Mouse (Mus musculus): ENCODE measurements around the gene Trmu. TPM values are rescaled to one million over a fixed set of nuclear protein-coding genes. Genes with fewer than 3 reads are reported as not detected.
"Not testable (repeated sequence)": the region's sequence is repeated elsewhere in the genome, so short reads cannot be mapped to it uniquely, and the experiment has no call there.

Gene Trmu
- 10 to 100 TPM; 10.7 to 90.6 (median 47.9) TPM for total RNA-seq (2018; cell fraction: chromatin; rRNA removed)
- 1 to 10 TPM; 3.9 to 8.5 (median 6.3) TPM for total RNA-seq (2018; cell fraction: cytosol; rRNA removed)
- 10 to 100 TPM in 18 of 26 experiments, 1 to 10 TPM in 8; 5.4 to 39.5 (median 20.4) TPM for total RNA-seq (2018; cell fraction: nucleus; rRNA removed)
- 6.6 to 10.6 TPM (median 7.9 TPM) in 3 replicates for polyA plus RNA-seq (2018)

DNA sequence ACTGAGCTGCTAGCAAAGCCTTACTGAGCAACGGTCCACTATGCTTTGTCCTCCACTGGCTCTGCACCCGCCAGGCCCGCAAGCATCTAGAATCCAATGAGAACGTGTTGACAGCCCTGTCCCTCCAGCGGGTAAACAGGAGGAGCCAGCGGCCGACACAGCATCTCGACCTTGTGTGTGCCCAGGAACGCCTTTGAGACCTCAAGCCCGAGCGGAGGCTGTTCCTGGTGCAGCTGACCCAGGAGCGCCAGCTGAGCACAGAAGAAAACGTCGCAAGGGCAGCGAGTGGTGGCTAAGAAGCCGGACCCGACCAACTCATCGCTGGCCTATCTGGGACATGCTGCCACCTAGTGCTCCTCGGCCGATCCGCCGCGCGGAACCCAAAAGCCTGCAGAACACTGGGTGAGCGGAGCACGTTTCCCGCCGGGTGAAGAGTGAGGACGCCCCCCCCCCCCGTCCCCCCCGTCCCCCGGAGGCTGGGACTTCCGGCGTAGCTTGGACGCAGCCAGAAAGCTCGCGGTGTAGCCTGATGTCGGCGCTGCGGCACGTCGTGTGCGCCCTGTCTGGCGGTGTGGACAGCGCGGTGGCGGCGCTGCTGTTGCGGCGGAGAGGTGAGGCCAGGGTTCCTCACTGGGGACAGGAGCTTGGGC, at the start of gene Trmu:
TSS of gene Trmu (plus strand) at position 465 of the 650 bp plus-strand sequence.
- Histone ChIP-seq H3K79me2 (ENCODE audit: inconsistent target) (no peaks in the 10 kb centered on the region), H3K27ac (peak within 1 kb of the TSS; percentile 29; the same call in 1 of the 2 replicates), H3K4me3 (ENCODE audit: inconsistent target) (peak within 1 kb of the TSS; percentile 86), H3K36me3 (ENCODE audit: inconsistent target) (peaks cover 22% of the 10 kb centered on the region; the same call in 1 of the 2 replicates)
- WGBS (ENCODE audit: missing documents): under 1% methylated on average over 48 of the region's 50 CpGs

DNA sequence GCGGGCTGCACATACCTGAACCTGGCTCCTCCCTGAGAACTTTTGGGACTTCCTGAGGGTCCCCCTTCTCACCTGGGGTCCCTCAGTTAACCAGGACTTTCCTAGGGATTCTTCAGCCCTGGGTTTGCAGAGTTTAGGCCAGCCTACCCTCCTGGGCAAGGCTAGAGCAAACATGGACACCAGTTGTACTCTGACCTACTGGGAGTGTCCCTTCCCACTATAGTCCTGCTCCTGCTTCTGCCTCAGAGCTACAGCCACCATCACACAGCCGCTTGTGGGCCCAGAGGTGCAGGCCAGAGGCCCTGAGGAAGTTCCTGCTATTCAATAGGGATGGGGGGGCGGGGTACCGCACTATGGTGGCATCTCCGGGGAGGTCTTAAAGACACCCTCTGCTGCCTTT, 49.6 kb upstream of the Trmu start:
- no peak overlapping the region for H3K27ac ChIP-seq
- 85% methylated on average over 5 of the region's 5 CpGs for WGBS (ENCODE audit: missing documents)
- H3K79me2 ChIP-seq (ENCODE audit: inconsistent target): no peaks in the 10 kb centered on the region
- H3K36me3 ChIP-seq (ENCODE audit: inconsistent target): no peaks in the 10 kb centered on the region
- no peak overlapping the region for H3K4me3 ChIP-seq (ENCODE audit: inconsistent target)

DNA sequence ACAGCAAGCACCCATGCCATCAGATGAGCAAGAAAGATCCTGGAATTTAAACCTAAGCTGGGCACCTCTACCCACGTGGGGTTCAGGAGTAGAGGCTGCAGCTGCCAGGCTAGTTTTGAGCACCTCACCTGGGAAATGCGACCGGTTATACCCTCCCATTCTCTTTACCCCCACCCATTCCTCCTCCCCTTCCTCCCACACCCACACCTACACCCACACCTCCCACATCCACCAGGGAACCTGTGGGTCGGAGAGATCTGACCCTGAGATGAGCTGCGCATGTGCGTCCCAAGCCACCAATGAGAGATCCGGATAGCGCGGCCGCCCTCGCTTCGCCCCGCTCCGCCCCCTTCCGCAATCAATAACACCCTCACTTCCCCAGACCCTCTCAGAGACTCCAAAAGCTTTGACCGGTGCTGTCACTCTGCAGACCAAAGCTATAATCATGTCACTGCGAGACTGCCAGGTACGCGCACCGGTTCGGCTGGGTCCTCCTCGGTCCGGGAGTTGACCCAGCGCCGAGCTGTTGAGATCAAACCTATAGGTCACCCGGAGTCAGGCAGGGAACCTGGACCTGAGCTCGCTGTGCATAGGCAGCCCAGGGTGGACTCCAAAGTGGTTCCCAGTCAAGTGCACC, 47.0 kb upstream of the Trmu start, which contains the start of gene Ttc38:
TSS of gene Ttc38 (plus strand) at position 353 of the 637 bp plus-strand sequence.
- Histone ChIP-seq H3K36me3 (ENCODE audit: inconsistent target) (no peaks in the 10 kb centered on the region), H3K79me2 (ENCODE audit: inconsistent target) (no peaks in the 10 kb centered on the region), H3K4me3 (ENCODE audit: inconsistent target) (peak within 1 kb of the TSS; percentile 74), H3K27ac (peak within 1 kb of the TSS; percentile 28)
- WGBS (ENCODE audit: missing documents): under 1% methylated on average over 27 of the region's 27 CpGs

DNA sequence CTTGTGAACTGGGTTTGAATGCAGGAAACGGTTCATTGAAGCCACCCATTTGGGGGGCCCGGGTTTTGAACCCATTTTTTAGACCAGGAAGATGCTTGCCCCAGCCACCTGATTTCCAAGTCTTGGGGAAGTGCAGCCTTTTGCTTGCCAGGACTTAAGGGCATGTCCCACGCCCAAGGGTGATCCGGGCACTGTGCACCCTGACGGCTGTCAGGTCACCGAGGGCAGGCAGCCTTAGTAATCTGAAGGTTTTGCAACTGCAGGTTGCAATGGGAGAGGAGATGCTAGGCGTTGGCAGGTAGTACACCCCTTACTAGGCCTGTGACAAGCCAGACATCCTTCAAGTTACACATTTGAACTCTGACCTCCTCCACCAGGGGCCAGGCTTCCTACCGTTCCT, 46.5 kb upstream of the Trmu start:
- H3K79me2 ChIP-seq (ENCODE audit: inconsistent target): no peaks in the 10 kb centered on the region
- peak overlapping the region; percentile 74 for H3K4me3 ChIP-seq (ENCODE audit: inconsistent target)
- 37% methylated on average over 8 of the region's 8 CpGs for WGBS (ENCODE audit: missing documents)
- H3K27ac ChIP-seq: peak overlapping the region; percentile 28
- H3K36me3 ChIP-seq (ENCODE audit: inconsistent target): no peaks in the 10 kb centered on the region

DNA sequence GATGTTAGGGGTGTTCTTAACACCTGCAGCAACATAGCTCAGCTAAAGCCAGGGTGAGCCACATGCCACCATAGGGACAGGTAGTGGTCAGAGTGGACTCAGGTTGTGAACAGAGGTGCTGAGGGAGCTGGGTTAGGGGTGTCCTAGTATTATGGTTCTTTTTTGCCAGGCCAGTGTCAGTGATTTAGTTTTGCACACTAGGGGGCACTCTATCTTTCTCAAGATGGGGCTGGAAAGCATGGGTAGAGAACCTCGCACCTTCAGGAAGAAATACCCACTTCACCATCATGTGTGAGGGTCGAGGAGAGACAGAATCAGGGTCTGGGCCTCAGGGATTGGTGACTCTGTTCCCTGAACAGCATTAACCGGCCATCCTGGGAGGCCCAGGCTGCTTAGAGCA, 43.8 kb upstream of the Trmu start:
- 67% methylated on average over 3 of the region's 3 CpGs for WGBS (ENCODE audit: missing documents)
- Histone ChIP-seq H3K36me3 (ENCODE audit: inconsistent target) (no peaks in the 10 kb centered on the region), H3K27ac (no peak overlapping the region), H3K4me3 (ENCODE audit: inconsistent target) (no peak overlapping the region), H3K79me2 (ENCODE audit: inconsistent target) (no peaks in the 10 kb centered on the region)

DNA sequence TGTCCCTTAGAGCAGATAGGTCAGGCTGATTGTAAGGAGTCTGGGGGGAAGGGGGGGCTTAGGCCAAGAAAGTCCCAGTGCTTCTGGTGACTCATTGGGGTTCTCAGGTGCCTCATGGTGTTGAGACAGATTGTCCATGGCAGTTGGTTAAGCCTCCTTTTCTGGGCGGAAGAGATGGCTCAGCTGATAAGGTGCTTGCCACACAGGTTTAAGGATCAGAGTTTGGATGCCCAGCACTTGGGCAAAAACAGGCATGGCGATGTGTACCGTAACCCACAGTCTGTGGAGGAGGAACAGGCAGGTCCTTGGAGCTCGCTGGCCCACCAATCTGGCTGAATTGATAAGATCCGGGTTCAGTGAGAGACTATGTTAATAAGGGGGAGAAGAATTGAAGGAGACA, 42.2 kb upstream of the Trmu start:
- 98% methylated on average over 5 of the region's 5 CpGs for WGBS (ENCODE audit: missing documents)
- no peak overlapping the region for H3K27ac ChIP-seq
- H3K79me2 ChIP-seq (ENCODE audit: inconsistent target): no peaks in the 10 kb centered on the region
- no peak overlapping the region for H3K4me3 ChIP-seq (ENCODE audit: inconsistent target)
- no peaks in the 10 kb centered on the region for H3K36me3 ChIP-seq (ENCODE audit: inconsistent target)

DNA sequence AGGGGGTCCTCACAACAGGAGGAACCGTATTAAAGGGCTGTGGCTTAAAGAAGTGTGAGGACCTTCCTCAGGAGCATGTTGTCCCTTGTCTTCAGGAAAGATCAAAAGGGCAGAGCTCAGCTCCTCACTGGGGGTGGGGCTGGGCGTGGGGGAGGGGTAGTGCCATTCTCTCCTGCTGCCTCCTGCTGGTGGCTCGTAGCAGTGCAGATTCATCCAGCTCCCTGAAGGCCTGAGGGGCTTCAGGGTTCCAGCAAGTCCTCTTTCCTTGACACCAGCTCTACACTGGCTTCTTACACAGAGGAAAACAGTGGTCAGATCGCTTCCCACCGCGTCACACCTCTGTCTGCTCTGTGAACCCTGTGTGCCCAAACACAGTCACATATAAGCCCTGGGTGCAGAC, 38.1 kb upstream of the Trmu start:
- no peaks in the 10 kb centered on the region for H3K79me2 ChIP-seq (ENCODE audit: inconsistent target)
- 83% methylated on average over 6 of the region's 6 CpGs for WGBS (ENCODE audit: missing documents)

DNA sequence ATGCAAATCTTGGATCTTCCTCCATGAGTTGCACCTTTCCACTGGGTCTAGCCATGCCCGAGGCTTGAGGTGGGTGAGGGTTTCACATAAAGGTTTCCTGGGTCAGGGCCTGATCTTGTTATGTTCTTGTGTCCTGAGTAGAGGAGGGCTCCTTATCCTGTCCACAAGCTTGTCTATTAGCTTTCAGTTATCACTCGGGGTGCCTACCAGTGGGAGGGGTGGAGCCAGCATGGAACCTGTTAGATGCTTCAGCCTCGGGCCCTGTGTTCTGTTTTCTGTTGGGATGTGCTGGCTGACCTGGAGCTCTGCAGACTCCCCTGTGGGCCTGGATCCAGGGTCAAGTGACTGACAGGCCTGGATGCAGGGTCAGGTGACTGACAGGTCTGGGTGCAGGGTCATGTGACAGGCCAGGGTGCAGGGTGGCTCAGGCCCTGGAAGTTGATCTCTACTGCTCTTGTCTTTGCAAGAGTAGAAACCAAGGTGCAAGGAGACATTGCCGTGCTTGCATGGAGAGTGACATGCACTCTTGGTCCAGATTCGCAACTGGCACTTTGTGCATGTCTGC, 37.2 kb upstream of the Trmu start:
- Histone ChIP-seq H3K4me3 (ENCODE audit: inconsistent target) (no peak overlapping the region), H3K79me2 (ENCODE audit: inconsistent target) (no peaks in the 10 kb centered on the region), H3K27ac (no peak overlapping the region), H3K36me3 (ENCODE audit: inconsistent target) (0 out of 2 replicates have a peak, but pooled peaks cover 7% of the 10 kb centered on the region)
- WGBS (ENCODE audit: missing documents): 89% methylated on average over 5 of the region's 5 CpGs

More for the DNA sequence above, 38.1 kb upstream of the Trmu start:
- H3K27ac ChIP-seq: no peak overlapping the region
- H3K4me3 ChIP-seq (ENCODE audit: inconsistent target): no peak overlapping the region
- H3K36me3 ChIP-seq (ENCODE audit: inconsistent target): 0 out of 2 replicates have a peak, but pooled peaks cover 7% of the 10 kb centered on the region

DNA sequence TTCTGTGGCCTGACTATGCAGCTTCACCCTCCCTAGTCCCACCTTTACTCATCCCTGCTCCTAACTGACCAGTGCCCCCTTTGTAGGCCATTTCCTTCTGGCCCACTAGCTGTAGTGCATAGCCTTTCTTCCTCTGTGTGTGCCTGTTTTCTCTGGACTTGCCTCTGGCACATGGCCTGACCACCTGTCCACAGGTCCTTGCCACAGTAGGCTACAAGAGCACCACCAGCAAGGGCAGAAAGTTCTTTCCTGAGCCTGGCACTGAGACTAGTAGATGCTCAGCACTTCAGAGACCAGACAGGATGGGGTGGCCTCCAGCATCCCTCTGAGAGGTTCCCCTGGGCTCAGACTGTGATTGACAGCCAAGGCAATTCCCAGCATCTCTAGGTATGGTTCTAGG, 34.0 kb upstream of the Trmu start:
- 0 out of 2 replicates have a peak, but pooled peaks cover 7% of the 10 kb centered on the region for H3K36me3 ChIP-seq (ENCODE audit: inconsistent target)
- no peak overlapping the region for H3K4me3 ChIP-seq (ENCODE audit: inconsistent target)

DNA sequence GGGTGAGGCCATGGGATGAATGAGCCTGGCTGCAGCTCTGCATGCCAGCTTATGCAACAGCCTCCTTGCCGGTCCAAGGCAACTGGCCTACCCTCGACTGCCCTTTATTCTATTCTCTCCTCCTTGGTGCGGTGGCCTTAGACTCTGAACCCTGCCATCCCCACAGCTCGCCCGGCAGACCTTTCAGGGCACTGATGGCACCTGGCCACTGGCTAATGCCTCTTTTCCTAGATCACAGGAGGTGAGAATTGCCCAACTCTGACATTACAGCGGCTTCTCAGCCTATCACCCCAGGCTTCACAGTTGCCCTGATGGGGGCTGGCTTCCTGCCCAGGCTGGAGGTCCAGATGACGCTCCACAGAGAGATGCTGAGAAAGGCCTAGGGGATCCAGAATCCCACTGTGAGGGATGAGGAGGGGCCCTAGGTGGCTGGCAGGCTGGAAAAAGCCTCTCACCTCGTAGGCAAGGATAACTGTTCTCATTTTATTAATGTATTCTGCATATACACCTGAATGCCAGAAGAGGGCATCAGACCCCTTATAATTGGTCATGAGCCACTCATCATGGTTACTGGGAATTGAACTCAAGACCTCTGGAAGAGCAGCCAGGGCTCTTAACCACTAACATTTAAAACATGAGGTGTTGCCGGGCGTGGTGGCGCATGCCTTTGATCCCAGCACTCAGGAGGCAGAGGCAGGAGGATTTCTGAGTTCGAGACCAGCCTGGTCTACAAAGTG, 27.3 kb upstream of the Trmu start:
- H3K36me3 ChIP-seq (ENCODE audit: inconsistent target): no peaks in the 10 kb centered on the region
- no peaks in the 10 kb centered on the region for H3K79me2 ChIP-seq (ENCODE audit: inconsistent target)
- H3K27ac ChIP-seq: no peak overlapping the region
- no peak overlapping the region for H3K4me3 ChIP-seq (ENCODE audit: inconsistent target)
- 92% methylated on average over 12 of the region's 12 CpGs for WGBS (ENCODE audit: missing documents)

More for the DNA sequence above, 34.0 kb upstream of the Trmu start:
- H3K79me2 ChIP-seq (ENCODE audit: inconsistent target): no peaks in the 10 kb centered on the region
- H3K27ac ChIP-seq: no peak overlapping the region

DNA sequence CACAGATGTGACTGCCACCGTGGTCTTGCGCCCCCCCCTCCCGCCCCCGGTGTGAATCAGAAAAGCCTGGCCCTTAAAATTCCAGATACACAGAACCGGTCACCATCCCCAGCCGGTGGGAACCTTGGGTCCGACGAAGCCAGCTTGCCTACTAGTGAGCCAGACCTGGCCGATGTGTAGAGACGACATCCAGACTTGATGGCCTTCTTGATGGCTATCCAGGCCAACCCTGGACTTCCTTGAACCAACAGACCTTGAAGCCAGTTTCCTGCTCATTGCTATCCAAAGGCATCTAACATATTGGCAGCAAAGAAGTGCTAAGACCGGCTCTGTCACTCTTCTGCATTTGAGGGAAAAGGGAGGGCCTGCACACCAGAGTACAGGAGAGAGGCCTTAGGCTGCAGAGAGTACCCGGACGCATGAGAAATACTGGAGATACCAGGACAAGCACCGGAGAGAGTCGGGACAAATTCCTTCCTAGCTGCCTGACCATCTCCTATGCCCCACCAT, 20.1 kb upstream of the Trmu start:
- 12% methylated on average over 15 of the region's 15 CpGs for WGBS (ENCODE audit: missing documents)
- peaks cover 34% of the 10 kb centered on the region for H3K79me2 ChIP-seq (ENCODE audit: inconsistent target)
- no peaks in the 10 kb centered on the region for H3K36me3 ChIP-seq (ENCODE audit: inconsistent target)
- H3K27ac ChIP-seq: peak overlapping the region; percentile 71
- peak overlapping the region; percentile 82 for H3K4me3 ChIP-seq (ENCODE audit: inconsistent target)

DNA sequence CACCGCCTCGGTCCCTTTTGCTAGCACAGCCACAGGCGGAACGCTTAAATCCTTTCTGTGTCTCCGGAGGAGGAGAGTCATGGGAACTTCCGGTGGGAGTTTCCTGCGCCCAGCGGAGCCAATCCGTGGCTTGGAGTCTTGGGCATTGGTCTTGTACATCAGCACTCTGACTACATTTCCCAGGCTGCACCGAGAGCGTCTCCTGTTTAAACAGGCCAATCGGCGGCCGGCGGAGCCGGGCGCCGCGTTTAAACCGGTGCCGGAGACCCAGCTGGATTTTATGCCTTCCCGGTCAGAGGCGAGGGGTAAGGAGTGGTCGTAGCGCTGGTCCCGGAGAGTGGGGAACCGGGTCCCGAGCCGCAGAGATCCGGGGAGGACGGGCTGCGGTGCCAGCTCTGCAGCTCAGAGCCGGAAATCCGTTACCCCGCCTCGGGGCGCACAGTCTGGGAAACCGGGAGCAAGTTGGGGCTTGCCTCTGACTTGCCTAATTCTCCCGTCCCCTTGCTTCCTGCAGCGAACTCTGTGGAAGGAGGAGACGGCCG, 19.6 kb upstream of the Trmu start, which contains the start of gene Gtse1:
TSS of gene Gtse1 (plus strand) at position 256 of the 542 bp plus-strand sequence.
- WGBS (ENCODE audit: missing documents): under 1% methylated on average over 42 of the region's 42 CpGs

DNA sequence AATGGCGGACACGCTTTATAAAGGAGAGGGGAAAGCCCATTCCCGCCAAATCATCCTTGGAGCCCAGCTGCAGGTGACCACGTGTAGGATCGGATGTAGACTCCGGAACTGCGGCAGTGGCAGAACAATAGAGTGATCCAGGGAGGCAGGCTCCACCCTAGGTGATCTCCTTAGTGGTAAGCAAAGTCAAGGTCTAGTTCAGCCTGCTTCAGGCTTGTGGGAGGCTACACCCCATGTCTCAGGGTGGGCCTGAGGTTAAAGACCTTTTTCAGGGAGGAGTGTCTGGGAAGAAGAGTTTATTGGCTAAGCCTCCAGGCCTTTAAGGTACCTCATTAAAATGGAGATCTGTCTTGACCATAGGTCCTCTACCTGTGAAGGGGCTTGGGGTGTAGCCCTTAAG, 13.2 kb upstream of the Trmu start:
- 89% methylated on average over 7 of the region's 7 CpGs for WGBS (ENCODE audit: missing documents)
- H3K79me2 ChIP-seq (ENCODE audit: inconsistent target): peaks cover 22% of the 10 kb centered on the region
- H3K4me3 ChIP-seq (ENCODE audit: inconsistent target); H3K27ac ChIP-seq: not testable (repeated sequence)
- peaks cover 15% of the 10 kb centered on the region; the same call in 1 of the 2 replicates for H3K36me3 ChIP-seq (ENCODE audit: inconsistent target)

More for the DNA sequence above, 19.6 kb upstream of the Trmu start, which contains the start of gene Gtse1:
- Histone ChIP-seq H3K79me2 (ENCODE audit: inconsistent target) (peaks cover 34% of the 10 kb centered on the region), H3K27ac (peak within 1 kb of the TSS; percentile 71), H3K36me3 (ENCODE audit: inconsistent target) (no peaks in the 10 kb centered on the region), H3K4me3 (ENCODE audit: inconsistent target) (peak within 1 kb of the TSS; percentile 82)

DNA sequence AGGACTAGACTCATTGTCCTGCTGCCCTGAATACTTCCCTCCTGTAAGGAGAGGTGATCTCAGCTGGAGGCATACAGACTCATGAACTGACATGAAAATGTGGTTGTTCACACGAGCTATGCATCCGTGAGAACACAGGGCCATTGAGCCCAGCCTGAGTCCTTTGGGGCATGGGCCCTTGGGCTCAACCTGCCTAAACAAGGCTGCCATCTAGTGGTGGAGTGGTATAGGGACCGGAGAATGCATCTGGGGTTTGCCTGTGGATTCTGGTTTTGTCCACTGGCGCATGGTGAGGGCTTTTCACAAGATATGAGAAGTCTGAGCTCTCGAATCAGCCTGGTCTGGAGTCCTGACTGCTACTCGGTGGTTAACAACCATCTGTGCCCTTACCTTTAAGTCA, 11.4 kb upstream of the Trmu start:
- Histone ChIP-seq H3K36me3 (ENCODE audit: inconsistent target) (peaks cover 25% of the 10 kb centered on the region; the same call in 1 of the 2 replicates), H3K4me3 (ENCODE audit: inconsistent target) (no peak overlapping the region), H3K27ac (no peak overlapping the region), H3K79me2 (ENCODE audit: inconsistent target) (peaks cover 4% of the 10 kb centered on the region; the same call in 1 of the 2 replicates)
- 49% methylated on average over 6 of the region's 6 CpGs for WGBS (ENCODE audit: missing documents)
